Mouse (Mus musculus) leukemia stem cell, adult 10-12 weeks (primary cell): Measurements from ENCODE around the gene 1700109H08Rik. TPM values are rescaled to one million over a fixed set of nuclear protein-coding genes. Genes with fewer than 3 reads are reported as not detected.

Experiments
- polyA plus RNA-seq: library from polyadenylated mRNA; stranded (reverse); fragments of >175 nt; gene quantifications from 2 replicates; pipeline ENCODE4 v1.2.3, GENCODE M21; 2012; ENCODE audit warnings: low replicate concordance

Gene 1700109H08Rik
- polyA plus RNA-seq = 0.10 and 0.63 TPM in 2 replicates

GRCm38 (mm10) chr5:3571266-3571665, at the start of gene 1700109H08Rik:
1700109H08Rik (plus strand) TSS chr5:3571566.

DNA sequence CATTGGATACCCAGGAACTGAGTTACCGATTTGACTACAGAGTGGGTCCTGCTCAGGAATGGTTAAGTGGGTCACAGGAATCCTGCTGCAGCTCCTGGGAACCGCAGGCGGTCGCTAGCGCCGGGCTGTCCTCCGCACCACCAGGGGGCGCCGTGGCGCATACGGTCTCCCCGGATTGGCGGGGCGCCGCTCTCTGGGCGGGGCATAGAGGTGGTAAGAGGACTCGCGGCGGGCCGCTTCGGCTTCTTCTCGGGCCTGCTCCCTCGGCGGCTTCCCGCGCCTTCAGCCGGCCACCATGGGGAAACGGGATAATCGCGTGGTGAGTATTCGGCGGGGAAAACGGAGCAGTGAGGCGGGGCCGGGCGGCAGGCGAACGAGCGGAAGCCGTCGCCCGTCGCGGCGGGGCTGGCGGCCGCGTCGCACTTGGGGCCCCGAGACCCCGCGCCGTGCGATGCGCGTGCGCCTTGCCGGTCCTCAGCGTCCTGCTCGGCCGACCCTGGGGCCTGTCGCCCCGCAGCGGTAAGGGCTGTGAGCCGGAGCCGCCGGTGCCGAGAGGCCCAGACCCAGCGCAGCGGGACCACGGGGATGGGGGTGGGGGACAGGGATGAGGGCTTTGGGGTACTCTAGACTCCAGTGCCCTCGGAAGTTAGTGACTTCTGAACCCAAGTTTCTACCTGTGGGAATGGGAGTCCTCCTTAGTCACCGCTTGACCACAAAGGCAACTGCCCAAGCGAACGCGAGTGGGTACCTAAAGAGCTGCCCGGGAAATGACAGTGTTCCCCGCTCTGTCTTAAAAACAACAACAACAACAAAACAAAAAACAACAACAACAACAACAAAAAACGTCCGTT, 27.5 kb upstream of the 1700109H08Rik start, which contains the start of gene Fam133b:
Fam133b (plus strand) TSS at position 205 of the 851 bp plus-strand sequence.

DNA sequence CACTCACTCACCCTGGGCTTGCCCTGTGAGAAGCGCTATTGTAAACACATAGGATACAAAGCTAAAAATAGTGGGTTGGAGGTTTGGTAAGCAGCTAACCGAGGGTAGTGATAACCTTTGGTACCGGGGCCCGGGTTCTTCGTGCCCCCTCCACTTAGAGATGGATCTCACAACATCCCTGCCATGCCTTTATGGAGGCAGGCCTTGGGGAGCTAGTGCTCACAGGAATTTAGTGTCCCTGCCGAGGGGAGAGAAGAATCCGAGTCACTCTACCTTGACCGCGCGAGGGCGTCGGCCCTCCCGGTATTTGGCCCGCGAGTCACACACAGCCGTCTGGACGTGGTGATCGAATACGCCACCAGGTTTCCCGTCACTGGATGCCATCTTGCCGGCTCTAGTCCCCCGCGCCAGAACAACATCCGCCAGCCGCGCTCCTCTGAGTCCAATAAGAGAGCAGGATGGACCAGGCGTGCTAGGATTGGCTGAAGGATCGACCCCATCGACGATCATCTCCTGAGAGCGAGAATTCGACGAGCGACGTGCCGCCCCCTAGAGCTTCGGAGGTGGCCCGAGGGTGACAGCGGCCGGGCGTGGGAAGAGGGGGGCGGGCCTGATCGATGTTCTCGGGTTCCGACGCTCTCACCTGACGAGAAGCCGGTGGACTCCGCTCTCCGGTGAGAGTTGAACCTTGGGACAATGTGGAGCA, 24.5 kb downstream of the 1700109H08Rik start, which contains the start of gene Pex1:
Pex1 (plus strand) TSS at position 374 of the 706 bp plus-strand sequence.

GRCm38 (mm10) chr5:3596399-3596766, 25.0 kb downstream of the 1700109H08Rik start, which contains the start of gene Rbm48:
Rbm48 (minus strand) TSS chr5:3596585.

Other genes starting within 250 kb of the 1700109H08Rik start
- gene Cdk6, start 230.1 kb upstream of the 1700109H08Rik start, polyA plus RNA-seq = 24.8 and 79.2 TPM in 2 replicates
- gene Fam133b, start 27.7 kb upstream of the 1700109H08Rik start, polyA plus RNA-seq = 5.1 and 13.2 TPM in 2 replicates
- gene Pex1, start 24.5 kb downstream of the 1700109H08Rik start, polyA plus RNA-seq = 1.9 and 2.6 TPM in 2 replicates
- gene Rbm48, start 25.0 kb downstream of the 1700109H08Rik start, polyA plus RNA-seq = 1.9 and 3.7 TPM in 2 replicates
- gene Tmbim7, start 79.6 kb downstream of the 1700109H08Rik start, polyA plus RNA-seq = not detected in 2 replicates
- gene Gatad1, start 85.6 kb downstream of the 1700109H08Rik start, polyA plus RNA-seq = 48.6 and 50.2 TPM in 2 replicates
- 4.8 and 19.7 TPM in 2 replicates for gene Ankib1, start 231.4 kb downstream of the 1700109H08Rik start, polyA plus RNA-seq
- 2.3 and 6.3 TPM in 2 replicates for gene Krit1, start 231.6 kb downstream of the 1700109H08Rik start, polyA plus RNA-seq